Mouse (Mus musculus) intestine, embryonic 16.5 days (tissue): ENCODE measurements at regions not wholly inside any gene's neighbourhood (a gene's known extent, or its start where the extent isn't known, plus 50 kb on each side); places are given as distances from the start of the nearest gene placed in this dataset.

Source experiments
- ATAC-seq: fragments of 200-750 bp; cut with Nextera tagmentation; 2 replicates; pipeline ENCODE4 v1.8.0; 2017; ENCODE audit warnings: moderate TSS enrichment, moderate library complexity
- H3K27ac ChIP-seq: fragments of 300-500 bp; sonication (generic); 2 replicates; pipeline ENCODE4 v1.5.1; 2014; ENCODE audit warnings: mild to moderate bottlenecking, low read length
- H3K27me3 ChIP-seq: fragments of 300-500 bp; sonication (generic); replicated peaks from 2 replicates; pipeline ENCODE4 v1.6.1; 2014; ENCODE audit warnings: low read length, control low read depth, mixed read lengths; ENCODE audit not compliant: control insufficient read depth, insufficient read depth
- H3K36me3 ChIP-seq: fragments of 300-500 bp; sonication (generic); 2 replicates; pipeline ENCODE4 v1.6.1; 2014; ENCODE audit warnings: low read length, control low read depth; ENCODE audit not compliant: control insufficient read depth, insufficient read depth
- H3K4me1 ChIP-seq: fragments of 300-500 bp; sonication (generic); 2 replicates; pipeline ENCODE4 v1.6.1; 2014; ENCODE audit warnings: low read length, control low read depth, mixed read lengths; ENCODE audit not compliant: control insufficient read depth, insufficient read depth
- H3K4me2 ChIP-seq: fragments of 300-500 bp; sonication (generic); 2 replicates; pipeline ENCODE4 v1.6.1; 2014; ENCODE audit warnings: low read depth, low read length, control low read depth
- H3K4me3 ChIP-seq: fragments of 300-500 bp; sonication (generic); 2 replicates; pipeline ENCODE4 v1.5.1; 2014; ENCODE audit warnings: mild to moderate bottlenecking, low read length
- H3K9ac ChIP-seq: fragments of 300-500 bp; sonication (generic); 2 replicates; pipeline ENCODE4 v1.6.1; 2014; ENCODE audit warnings: low read depth, low read length
- H3K9me3 ChIP-seq: fragments of 300-500 bp; sonication (generic); 2 replicates; pipeline ENCODE4 v1.6.1; 2016; ENCODE audit warnings: low read length, control low read depth; ENCODE audit not compliant: control insufficient read depth
- WGBS: fragments of 180-500 bp; shearing (Covaris S2); extraction: QIAGEN DNeasy Blood & Tissue Kit; methylation state at CpG from one replicate; pipeline ENCODE4 v1.1.7; 2014; 5-methylcytosine and 5-hydroxymethylcytosine counted together

GRCm38 (mm10) chr15:62575791-62576190 is 1269.2 kb downstream of the Gsdmc2 start:
- Histone ChIP-seq H3K27ac (no peak overlapping the region), H3K36me3 (no peaks in the 10 kb centered on the region), H3K4me2 (no peak overlapping the region), H3K4me1 (no peaks in the 10 kb centered on the region), H3K9me3 (no peaks in the 10 kb centered on the region), H3K4me3 (no peak overlapping the region), H3K9ac (no peak overlapping the region), H3K27me3 (no peaks in the 10 kb centered on the region)
- ATAC-seq = no peak
- WGBS = 84% methylated on average over 2 of the region's 2 CpGs

GRCm38 (mm10) chr15:62571803-62572202 is 1273.2 kb downstream of the Gsdmc2 start:
- H3K36me3 ChIP-seq = no peaks in the 10 kb centered on the region

GRCm38 (mm10) chr15:62568788-62569713 is 1275.9 kb downstream of the Gsdmc2 start:
- H3K9ac ChIP-seq = no peak overlapping the region
- WGBS = 67% methylated on average over 7 of the region's 7 CpGs
- H3K4me3 ChIP-seq = no peak overlapping the region
- no peak overlapping the region for H3K4me2 ChIP-seq
- no peak for ATAC-seq
- H3K27me3 ChIP-seq = no peaks in the 10 kb centered on the region
- no peaks in the 10 kb centered on the region for H3K36me3 ChIP-seq
- H3K9me3 ChIP-seq = no peaks in the 10 kb centered on the region
- no peak overlapping the region for H3K27ac ChIP-seq
- H3K4me1 ChIP-seq = no peaks in the 10 kb centered on the region

More at GRCm38 (mm10) chr15:62571803-62572202, 1273.2 kb downstream of the Gsdmc2 start:
- no peaks in the 10 kb centered on the region for H3K9me3 ChIP-seq
- ATAC-seq = no peak
- WGBS = 72% methylated on average over 7 of the region's 7 CpGs
- no peaks in the 10 kb centered on the region for H3K4me1 ChIP-seq
- no peak overlapping the region for H3K4me2 ChIP-seq
- H3K4me3 ChIP-seq = no peak overlapping the region
- no peak overlapping the region for H3K9ac ChIP-seq
- H3K27ac ChIP-seq = no peak overlapping the region
- no peaks in the 10 kb centered on the region for H3K27me3 ChIP-seq

GRCm38 (mm10) chr15:62567431-62567830 is 1277.5 kb downstream of the Gsdmc2 start:
- Histone ChIP-seq H3K9me3 (no peaks in the 10 kb centered on the region), H3K27me3 (no peaks in the 10 kb centered on the region), H3K4me1 (no peaks in the 10 kb centered on the region), H3K27ac (no peak overlapping the region), H3K4me2 (no peak overlapping the region), H3K4me3 (no peak overlapping the region), H3K9ac (no peak overlapping the region), H3K36me3 (no peaks in the 10 kb centered on the region)
- 82% methylated on average over 4 of the region's 4 CpGs for whole genome bisulfite sequencing
- no peak for ATAC-seq

- Histone ChIP-seq H3K9ac (no peak overlapping the region), H3K4me3 (no peak overlapping the region), H3K4me2 (no peak overlapping the region), H3K27me3 (no peaks in the 10 kb centered on the region), H3K9me3 (no peaks in the 10 kb centered on the region), H3K4me1 (no peaks in the 10 kb centered on the region), H3K36me3 (no peaks in the 10 kb centered on the region), H3K27ac (no peak overlapping the region)
- whole genome bisulfite sequencing = 22% methylated on average over 7 of the region's 7 CpGs
- ATAC-seq = no peak
Observed at GRCm38 (mm10) chr15:62566106-62566511, 1278.9 kb downstream of the Gsdmc2 start.

GRCm38 (mm10) chr15:62533233-62533632 is 1311.7 kb downstream of the Gsdmc2 start:
- H3K9ac ChIP-seq = no peak overlapping the region
- H3K4me3 ChIP-seq = no peak overlapping the region
- H3K27ac ChIP-seq = no peak overlapping the region
- no peaks in the 10 kb centered on the region for H3K36me3 ChIP-seq
- ATAC-seq = no peak
- H3K4me1 ChIP-seq = no peaks in the 10 kb centered on the region
- no peak overlapping the region for H3K4me2 ChIP-seq
- H3K27me3 ChIP-seq = no peaks in the 10 kb centered on the region
- WGBS = 61% methylated on average over 2 of the region's 2 CpGs
- H3K9me3 ChIP-seq = no peaks in the 10 kb centered on the region

- Histone ChIP-seq H3K36me3 (no peaks in the 10 kb centered on the region), H3K4me1 (no peaks in the 10 kb centered on the region; the same call in 1 of the 2 replicates), H3K4me3 (no peak overlapping the region), H3K27me3 (no peaks in the 10 kb centered on the region), H3K9me3 (no peaks in the 10 kb centered on the region), H3K9ac (no peak overlapping the region), H3K4me2 (no peak overlapping the region), H3K27ac (no peak overlapping the region)
- WGBS = 74% methylated on average over 3 of the region's 3 CpGs
- no peak for ATAC-seq
Observed at GRCm38 (mm10) chr15:62528975-62529374, 1316.0 kb downstream of the Gsdmc2 start.

GRCm38 (mm10) chr15:62524628-62525027 is 1320.3 kb downstream of the Gsdmc2 start:
- Histone ChIP-seq H3K4me2 (no peak overlapping the region), H3K27me3 (no peaks in the 10 kb centered on the region), H3K36me3 (no peaks in the 10 kb centered on the region), H3K27ac (no peak overlapping the region), H3K4me1 (no peaks in the 10 kb centered on the region; the same call in 1 of the 2 replicates), H3K4me3 (no peak overlapping the region), H3K9me3 (no peaks in the 10 kb centered on the region), H3K9ac (no peak overlapping the region)
- 29% methylated on average over 2 of the region's 2 CpGs for WGBS
- ATAC-seq = no peak

GRCm38 (mm10) chr15:62524135-62524534 is 1320.8 kb downstream of the Gsdmc2 start:
- 50% methylated on average over 2 of the region's 2 CpGs for WGBS
- no peak overlapping the region for H3K4me3 ChIP-seq
- no peak overlapping the region for H3K9ac ChIP-seq
- no peaks in the 10 kb centered on the region for H3K36me3 ChIP-seq
- no peaks in the 10 kb centered on the region; the same call in 1 of the 2 replicates for H3K4me1 ChIP-seq
- no peaks in the 10 kb centered on the region for H3K27me3 ChIP-seq
- H3K9me3 ChIP-seq = no peaks in the 10 kb centered on the region
- no peak overlapping the region for H3K4me2 ChIP-seq
- no peak for ATAC-seq
- H3K27ac ChIP-seq = no peak overlapping the region
